Mouse (Mus musculus) bone marrow macrophage, adult 2 months (primary cell): Measurements from ENCODE around the gene Psma7. TPM values are rescaled to one million over a fixed set of nuclear protein-coding genes. Genes with fewer than 3 reads are reported as not detected.

Experiments
- H3K27ac ChIP-seq: 2 replicates; pipeline ENCODE4 v1.5.1; 2012; ENCODE audit warnings: low read depth, low read length; ENCODE audit not compliant: insufficient read depth
- H3K4me1 ChIP-seq: 2 replicates; pipeline ENCODE4 v1.6.1; 2012; ENCODE audit warnings: low read length; ENCODE audit not compliant: control insufficient read depth, insufficient read depth
- H3K4me3 ChIP-seq: 2 replicates; pipeline ENCODE4 v1.5.1; 2012; ENCODE audit warnings: mild to moderate bottlenecking, low read length, moderate library complexity; ENCODE audit not compliant: insufficient read depth
- CTCF ChIP-seq: IDR thresholded peaks from 2 replicates; pipeline ENCODE4 v1.5.1; 2012; ENCODE audit warnings: low read depth, mild to moderate bottlenecking, low read length, moderate library complexity
- POLR2A ChIP-seq: IDR thresholded peaks from 2 replicates; pipeline ENCODE4 v1.6.1; 2012; ENCODE audit warnings: mild to moderate bottlenecking, low read depth, low read length, borderline replicate concordance
- polyA plus RNA-seq: library from polyadenylated mRNA; stranded (reverse); fragments of >200 nt; gene quantifications from 2 replicates; pipeline ENCODE4 v1.2.4, GENCODE M21; 2012; ENCODE audit not compliant: missing spikeins, insufficient read depth, insufficient read length

The Psma7 gene
- polyA plus RNA-seq, 1 experiment: 150 TPM

- Histone ChIP-seq H3K27ac (no peak overlapping the region), H3K4me3 (no peak overlapping the region), H3K4me1 (no peaks in the 10 kb centered on the region)
- TF ChIP-seq CTCF (no peak), POLR2A (no peak)
Observed at GRCm38 (mm10) chr2:180006352-180007017, 35.7 kb downstream of the Psma7 start.

- TF ChIP-seq POLR2A: no peak
- TF ChIP-seq CTCF: no peak
- no peak overlapping the region for H3K4me3 ChIP-seq
- no peak overlapping the region for H3K27ac ChIP-seq
- H3K4me1 ChIP-seq: no peaks in the 10 kb centered on the region
Observed at GRCm38 (mm10) chr2:180005656-180006351, 36.4 kb downstream of the Psma7 start.

- Histone ChIP-seq H3K4me1 (no peaks in the 10 kb centered on the region), H3K4me3 (no peak overlapping the region), H3K27ac (no peak overlapping the region)
- TF ChIP-seq CTCF (no peak), POLR2A (no peak)
Observed at GRCm38 (mm10) chr2:180001635-180002034, 40.6 kb downstream of the Psma7 start.

- Histone ChIP-seq H3K27ac (no peak overlapping the region), H3K4me1 (no peaks in the 10 kb centered on the region), H3K4me3 (no peak overlapping the region)
- TF ChIP-seq CTCF: no peak
- TF ChIP-seq POLR2A: no peak
Observed at GRCm38 (mm10) chr2:179998431-179998830, 43.8 kb downstream of the Psma7 start.

GRCm38 (mm10) chr2:179993071-179993470, 49.2 kb downstream of the Psma7 start:
- H3K4me1 ChIP-seq: no peaks in the 10 kb centered on the region
- H3K4me3 ChIP-seq: no peak overlapping the region
- TF ChIP-seq CTCF: no peak
- TF ChIP-seq POLR2A: no peak
- no peak overlapping the region for H3K27ac ChIP-seq

- Histone ChIP-seq H3K27ac (no peak overlapping the region), H3K4me3 (no peak overlapping the region), H3K4me1 (no peaks in the 10 kb centered on the region)
- TF ChIP-seq POLR2A (no peak), CTCF (no peak)
Observed at GRCm38 (mm10) chr2:179989098-179989497, 53.1 kb downstream of the Psma7 start.

GRCm38 (mm10) chr2:179986437-179987022, 55.7 kb downstream of the Psma7 start:
- TF ChIP-seq CTCF (no peak), POLR2A (no peak)
- H3K4me3 ChIP-seq: no peak overlapping the region
- no peak overlapping the region for H3K27ac ChIP-seq
- no peaks in the 10 kb centered on the region for H3K4me1 ChIP-seq

Other genes starting within 250 kb of the Psma7 start
- gene Taf4, start 65.8 kb downstream of the Psma7 start, polyA plus RNA-seq: 16.8 and 17.2 TPM in 2 replicates
- 26.2 and 30.9 TPM in 2 replicates for gene Lsm14b, start 17.4 kb downstream of the Psma7 start, polyA plus RNA-seq
- gene Ss18l1, start 76 bp upstream of the Psma7 start, polyA plus RNA-seq: 4.0 and 5.7 TPM in 2 replicates
- gene Mtg2, start 28.2 kb upstream of the Psma7 start, polyA plus RNA-seq: 10.3 and 11.7 TPM in 2 replicates
- not detected in 2 replicates for gene Hrh3, start 62.1 kb upstream of the Psma7 start, polyA plus RNA-seq
- 21.3 and 25.0 TPM in 2 replicates for gene Osbpl2, start 76.9 kb upstream of the Psma7 start, polyA plus RNA-seq
- gene Adrm1, start 129.1 kb upstream of the Psma7 start, polyA plus RNA-seq: 62.1 and 71.4 TPM in 2 replicates
- 0.12 and 0.45 TPM in 2 replicates for gene Lama5, start 183.4 kb upstream of the Psma7 start, polyA plus RNA-seq
- gene Rps21, start 214.9 kb upstream of the Psma7 start, polyA plus RNA-seq: 1,564 and 1,592 TPM in 2 replicates
- gene Cables2, start 231.1 kb upstream of the Psma7 start, polyA plus RNA-seq: 10.3 and 11.1 TPM in 2 replicates
- gene Rbbp8nl, start 247.4 kb upstream of the Psma7 start, polyA plus RNA-seq: not detected in 2 replicates